Mouse (Mus musculus) layer of hippocampus, postnatal 36 days (tissue): Measurements from ENCODE around the gene Arl15. TPM values are rescaled to one million over a fixed set of nuclear protein-coding genes. Genes with fewer than 3 reads are reported as not detected.
A peak's percentile ranks its signal among the peaks of the same experiment; 100 is the strongest.

ENCODE experiments used
- DNase-seq, 2 experiments: peaks; one replicate each; pipeline ENCODE4 v3.0.0; 2022
- total RNA-seq, 2 experiments: library from RNA; stranded (reverse); gene quantifications; 2 replicates each; pipeline ENCODE4 v1.2.3; 2021

Arl15 gene
- total RNA-seq, 2 experiments from 2014 or later: 61.5 to 69.2 TPM

DNA sequence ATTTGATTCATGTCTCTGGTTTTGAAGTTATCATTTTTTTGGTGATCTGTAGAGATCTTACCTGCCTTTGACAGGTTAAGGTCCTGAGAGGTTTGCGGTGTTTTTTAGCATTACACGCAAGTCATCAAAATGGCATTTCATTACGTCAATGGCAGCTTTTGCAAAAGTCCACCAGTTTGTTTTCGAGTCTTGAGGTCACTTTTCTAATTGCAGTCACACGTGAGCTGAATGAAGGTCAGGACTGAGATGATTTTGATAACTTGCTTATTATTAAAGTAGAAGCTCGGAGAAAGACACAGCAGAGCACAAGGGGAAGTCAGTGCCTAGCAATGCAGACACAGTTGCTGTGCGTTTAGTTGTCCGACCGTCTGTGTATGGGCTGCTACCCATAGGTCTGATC lies 8.3 kb downstream of the Arl15 start:
- no peak for DNase-seq

DNA sequence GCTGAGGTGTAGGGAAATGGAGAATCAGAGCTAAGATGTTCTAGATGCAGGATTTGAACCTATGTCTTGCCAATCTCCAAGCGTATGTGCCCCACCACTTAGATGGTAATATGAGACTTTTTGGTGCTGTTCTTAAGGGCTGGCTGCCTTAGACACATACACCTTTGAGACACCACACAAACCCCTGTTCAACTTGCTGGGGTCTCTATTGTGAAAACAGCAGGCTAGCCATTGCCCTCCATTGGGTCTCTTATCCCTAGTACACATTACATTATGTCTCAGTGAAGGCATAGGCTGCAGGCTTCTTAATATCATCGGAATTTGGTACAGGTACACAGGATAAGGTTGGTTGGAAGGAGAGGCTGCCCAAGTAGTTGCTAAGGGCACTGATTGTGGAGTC lies 16.8 kb downstream of the Arl15 start:
- DNase-seq: no peak

DNA sequence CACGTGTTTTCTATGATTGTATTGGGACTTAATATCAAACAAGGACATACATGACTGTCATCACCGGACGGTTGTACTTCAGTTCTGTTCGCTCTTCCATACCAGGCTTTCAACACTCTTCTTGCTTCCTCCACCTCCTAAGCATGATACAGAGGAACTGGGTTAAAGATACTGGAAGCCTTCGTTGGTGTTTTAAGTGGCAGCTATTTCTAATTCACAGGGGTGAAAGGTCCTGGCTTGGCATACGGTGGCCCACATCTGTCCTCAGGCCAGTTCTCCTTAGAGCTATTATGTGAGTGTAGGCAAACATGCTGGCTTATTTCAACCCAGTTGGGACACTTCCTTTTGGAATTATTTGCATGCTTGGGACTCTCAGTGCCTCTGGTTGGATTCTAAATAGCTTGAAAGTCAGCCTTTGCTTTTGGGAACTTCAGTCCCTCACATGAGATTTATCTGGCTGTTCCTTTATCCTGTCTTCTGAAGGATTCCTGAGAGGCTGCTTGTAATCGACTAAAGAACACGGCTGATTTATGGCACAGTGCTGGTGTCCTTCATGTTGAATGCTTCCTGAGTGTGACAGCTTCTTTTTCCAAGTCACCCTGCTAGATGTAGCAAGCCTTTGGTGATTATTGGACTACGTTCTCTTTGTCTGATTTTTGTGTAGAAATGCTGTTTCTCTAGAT lies 17.7 kb downstream of the Arl15 start:
- DNase-seq: no peak

DNA sequence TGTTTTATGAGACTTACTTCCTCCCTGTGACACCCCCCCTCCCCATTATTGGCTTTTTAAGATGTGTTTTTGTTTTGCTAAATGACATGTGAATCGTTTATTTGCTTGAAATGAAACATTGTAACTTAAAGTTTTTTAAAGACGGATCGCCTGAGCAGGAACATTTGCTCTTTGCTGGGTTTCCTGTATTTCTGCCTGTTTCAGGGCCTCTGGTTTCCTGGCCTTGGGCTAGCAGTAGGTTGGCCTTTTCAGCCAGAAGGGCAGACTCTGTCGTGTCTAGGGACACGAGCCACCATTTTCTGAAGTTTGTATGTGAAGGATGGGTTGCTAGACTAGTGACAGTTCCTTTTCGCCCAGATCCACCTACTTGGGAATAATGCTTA lies 18.3 kb downstream of the Arl15 start:
- no peak for DNase-seq

DNA sequence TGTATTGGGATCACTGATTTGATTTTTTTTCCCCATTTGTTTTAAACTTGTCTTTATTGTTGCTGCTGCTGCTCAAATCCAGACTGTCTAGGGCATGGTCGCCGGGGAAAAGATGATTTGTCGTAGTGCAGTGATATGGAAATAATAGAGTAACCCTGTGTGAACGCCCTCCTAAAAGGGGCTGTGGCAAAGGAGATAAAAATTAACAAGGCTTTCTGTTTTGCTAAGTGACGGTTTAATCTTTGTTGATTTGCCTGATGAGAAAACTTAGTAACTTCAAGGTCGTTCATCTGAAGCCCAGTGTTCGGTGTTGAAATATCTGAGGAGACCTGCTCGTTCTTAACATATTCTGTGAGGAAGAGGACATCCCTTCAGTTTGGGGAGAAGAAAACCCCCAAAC lies 19.8 kb downstream of the Arl15 start:
- no peak for DNase-seq

DNA sequence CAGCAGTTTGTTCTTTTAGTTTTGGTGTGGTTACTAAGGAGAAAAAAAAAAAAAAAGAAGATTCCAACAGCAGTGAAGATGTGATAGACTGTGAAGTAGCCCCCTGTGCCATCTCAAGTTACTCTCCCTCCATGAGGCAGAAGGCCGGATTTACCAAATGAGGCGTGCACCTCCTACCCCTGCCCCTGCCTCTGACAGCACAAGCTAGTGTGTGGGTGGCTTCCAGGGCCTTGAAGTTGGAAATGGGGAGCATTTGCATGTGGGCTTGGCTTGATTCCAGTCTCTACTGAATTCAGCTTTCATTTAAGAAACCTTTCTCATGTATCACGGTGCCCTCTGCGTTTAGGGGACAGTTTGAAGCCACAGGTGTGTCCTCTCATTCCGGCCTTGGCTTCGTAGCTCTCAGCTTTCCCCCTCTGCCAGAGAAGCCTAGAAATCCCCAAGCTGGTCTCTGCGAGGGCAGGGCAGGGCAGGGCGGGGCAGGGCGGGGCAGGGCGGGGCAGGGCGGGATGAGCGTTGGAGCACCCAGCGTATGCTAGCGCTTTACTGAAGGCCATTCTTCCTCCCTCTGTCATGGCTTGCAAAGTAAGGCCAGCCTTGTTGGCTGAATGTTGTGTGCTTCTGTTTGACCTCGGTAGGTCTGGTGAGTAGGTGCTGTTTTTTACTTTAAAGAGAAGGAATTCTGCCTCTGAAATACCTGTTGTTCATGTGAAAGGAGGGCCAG lies 21.6 kb downstream of the Arl15 start:
- DNase-seq: peak in 1 of 2 experiments; percentile 42

DNA sequence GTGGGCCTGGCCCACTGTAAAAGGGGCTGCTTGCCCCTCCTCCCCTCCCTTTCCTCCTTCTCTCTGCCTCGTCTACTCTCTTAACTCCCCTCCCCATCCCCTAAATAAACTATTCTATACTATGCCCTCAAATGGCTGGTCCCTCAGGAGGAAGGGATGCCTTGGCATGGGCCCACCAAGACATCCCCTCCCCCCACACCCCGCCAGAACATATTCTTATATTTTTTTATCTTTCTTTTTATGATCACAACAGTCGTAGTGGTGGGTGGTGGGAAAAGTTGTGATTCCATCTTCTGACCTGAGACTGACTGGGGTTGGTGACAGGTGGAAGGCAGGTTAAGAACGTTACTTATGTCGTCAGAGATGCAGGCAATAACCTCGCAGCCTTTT lies 22.1 kb downstream of the Arl15 start:
- DNase-seq: no peak

DNA sequence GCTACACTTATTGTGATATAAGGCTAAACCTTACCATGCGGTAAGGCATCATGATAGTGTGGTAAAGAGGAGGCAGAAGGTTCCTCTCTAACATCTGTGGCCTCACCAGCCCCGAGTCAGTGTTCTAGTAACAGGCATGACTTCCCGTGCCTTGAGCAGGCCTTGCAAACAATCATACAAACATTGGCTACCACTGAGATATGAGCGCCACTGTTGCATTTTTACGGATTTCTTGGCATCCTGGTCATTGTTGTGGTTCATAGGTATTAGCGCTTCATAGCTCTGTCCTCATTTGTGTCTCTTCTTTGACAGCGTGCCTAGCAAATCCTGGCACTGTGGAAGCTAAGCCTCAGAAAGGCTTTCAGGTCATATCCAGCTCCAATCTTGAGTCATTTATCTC lies 24.7 kb downstream of the Arl15 start:
- no peak for DNase-seq

DNA sequence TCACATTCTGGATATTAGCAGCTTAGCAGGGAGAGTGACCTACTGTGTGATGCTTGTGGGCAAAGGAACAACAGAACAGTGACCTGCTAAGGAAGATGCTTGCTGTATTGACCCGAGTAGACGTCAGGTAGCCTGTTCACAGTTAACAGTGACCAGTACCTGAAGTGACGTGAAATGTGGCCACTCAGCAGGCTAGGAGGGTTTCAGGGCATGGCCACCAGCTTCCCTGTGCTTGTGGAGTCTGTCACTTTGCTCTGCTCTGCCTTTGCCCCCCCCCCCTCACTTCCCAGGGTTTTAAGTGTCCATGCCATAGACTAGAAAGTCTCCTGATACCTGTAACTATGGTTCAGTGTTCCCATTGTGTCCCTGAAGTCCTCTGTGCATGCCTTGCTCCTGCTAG lies 25.9 kb downstream of the Arl15 start:
- DNase-seq: no peak

DNA sequence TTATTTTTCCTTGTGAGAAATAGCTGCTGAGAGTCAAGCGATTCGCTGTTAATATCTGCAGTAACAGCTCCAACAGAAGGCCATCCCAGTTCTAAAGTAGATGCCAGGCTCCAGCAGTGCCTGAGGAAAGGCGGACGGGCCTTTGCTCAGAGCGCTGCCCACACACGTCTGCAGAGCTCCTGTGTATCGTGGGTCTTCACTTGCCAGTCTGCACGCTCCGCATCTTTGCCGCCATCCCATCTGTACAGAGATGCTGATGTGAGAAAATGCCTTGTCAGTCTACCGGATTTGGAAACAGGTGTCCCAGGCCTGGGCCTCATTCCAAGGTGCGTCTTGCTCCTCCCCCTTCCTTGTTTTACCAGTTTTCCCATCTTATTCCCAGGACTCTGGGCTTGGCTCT lies 27.6 kb downstream of the Arl15 start:
- DNase-seq: peak; percentile 37 to 62

DNA sequence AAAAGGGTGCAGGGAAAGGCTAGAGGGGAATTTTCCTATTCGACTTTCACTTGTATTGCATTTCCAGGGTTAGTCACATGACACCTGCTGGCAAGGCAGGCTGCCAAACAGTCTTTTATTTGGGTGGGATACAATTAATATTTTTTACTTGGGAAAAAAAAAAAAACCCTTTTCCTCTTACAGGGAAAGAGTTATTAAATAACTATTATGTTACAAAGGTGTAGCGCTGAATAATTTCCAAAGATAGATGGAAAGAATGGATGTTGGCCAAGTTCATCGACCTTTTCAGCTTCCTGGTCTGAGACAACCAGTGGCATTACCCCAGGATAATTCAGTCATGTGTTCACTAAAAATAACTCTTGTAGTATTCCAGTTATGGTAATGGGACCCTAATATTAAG lies 29.7 kb downstream of the Arl15 start:
- DNase-seq: no peak

DNA sequence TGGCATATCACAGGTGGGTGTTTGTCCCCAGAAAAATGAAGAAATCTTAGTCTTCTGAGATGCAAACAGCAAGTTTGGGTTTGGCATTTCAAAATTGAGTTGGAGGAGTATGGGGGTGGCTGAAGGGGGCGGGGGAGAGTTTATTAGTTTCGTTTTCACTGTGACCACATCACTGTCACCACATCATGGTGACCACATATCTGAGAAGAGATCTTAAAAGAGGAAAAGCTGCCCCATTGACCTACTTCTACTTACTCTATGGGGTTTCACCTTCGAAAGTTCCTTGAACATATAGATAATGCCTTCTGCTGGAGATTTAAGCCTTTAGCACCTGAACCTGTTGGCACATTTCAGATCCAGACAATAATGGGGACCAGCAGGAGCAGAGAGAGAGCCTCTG lies 34.3 kb downstream of the Arl15 start:
- DNase-seq: no peak

DNA sequence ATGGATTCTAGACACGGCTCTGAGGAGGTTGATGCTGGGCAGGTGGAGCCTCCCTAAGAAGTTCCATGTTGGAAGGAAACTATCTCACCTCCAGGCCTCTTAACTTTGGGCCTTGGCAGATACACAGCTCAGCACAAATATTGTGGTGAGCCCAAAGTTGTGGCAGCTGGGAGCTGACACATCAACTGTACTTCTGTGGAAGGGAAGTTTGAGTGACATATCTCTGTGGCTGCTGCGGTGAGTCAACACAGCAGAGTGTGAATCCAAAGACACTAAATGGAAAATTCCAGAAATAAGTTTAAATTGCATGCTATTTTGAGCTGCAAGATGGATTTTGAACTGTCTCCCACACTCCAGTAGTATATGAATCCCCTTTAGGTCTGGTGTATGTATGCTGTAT lies 34.8 kb downstream of the Arl15 start:
- DNase-seq: no peak

DNA sequence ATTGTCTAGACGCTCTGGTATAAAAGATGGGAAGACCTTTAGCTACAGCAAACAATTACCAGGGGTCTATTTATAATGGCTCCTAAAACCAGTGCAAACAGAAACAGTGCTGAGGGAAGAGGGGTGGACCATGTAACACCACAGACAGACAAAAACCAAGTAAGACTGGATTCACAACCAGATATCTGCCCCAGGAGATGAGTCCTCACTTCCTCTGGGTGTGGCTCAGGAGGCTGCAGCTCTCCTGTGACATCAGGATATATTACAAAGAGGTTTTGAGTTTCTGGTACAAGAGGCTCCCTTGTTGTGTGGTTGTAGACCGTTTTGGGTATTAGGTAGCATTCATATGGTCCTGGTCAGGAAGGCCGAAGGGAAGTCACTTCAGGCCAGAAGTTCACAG lies 36.5 kb downstream of the Arl15 start:
- DNase-seq: no peak

DNA sequence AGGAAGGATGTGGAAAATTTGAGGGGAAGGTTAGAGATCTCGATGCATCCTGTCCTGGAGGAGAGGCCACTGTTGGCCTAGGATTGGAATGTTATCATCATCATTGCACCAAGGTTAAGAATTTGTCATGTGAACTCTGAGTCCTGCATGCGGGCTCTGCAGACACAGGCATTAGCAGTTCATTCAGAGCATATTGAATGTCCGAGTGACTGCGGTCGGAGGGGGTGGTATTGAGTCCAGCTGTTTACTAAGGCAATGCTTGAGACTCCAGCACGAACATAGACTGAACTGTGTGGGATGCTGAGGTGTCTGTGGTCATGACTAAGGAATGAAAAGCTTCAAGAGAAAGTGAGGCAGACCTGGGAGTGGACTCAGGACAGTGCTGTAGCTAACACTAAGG lies 38.6 kb downstream of the Arl15 start:
- no peak for DNase-seq

DNA sequence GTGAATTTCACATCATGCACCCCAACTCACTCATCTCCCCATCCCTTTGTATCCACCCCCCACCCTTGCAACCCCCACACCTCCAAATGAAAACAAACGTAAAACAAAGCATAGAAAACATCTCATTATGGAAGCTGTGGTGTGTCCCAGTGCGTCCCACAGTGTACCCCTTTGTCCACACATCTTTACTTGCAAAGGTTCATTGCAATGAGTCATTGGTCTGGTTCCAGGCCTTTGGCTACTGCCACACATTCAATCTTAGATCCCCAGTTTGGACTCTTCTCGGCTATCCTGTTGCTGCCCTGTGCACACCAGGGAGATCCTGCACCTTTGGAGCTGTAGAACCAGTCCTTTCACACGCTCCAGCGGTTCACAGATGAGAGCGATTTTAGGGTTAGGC lies 41.6 kb downstream of the Arl15 start:
- DNase-seq: no peak

DNA sequence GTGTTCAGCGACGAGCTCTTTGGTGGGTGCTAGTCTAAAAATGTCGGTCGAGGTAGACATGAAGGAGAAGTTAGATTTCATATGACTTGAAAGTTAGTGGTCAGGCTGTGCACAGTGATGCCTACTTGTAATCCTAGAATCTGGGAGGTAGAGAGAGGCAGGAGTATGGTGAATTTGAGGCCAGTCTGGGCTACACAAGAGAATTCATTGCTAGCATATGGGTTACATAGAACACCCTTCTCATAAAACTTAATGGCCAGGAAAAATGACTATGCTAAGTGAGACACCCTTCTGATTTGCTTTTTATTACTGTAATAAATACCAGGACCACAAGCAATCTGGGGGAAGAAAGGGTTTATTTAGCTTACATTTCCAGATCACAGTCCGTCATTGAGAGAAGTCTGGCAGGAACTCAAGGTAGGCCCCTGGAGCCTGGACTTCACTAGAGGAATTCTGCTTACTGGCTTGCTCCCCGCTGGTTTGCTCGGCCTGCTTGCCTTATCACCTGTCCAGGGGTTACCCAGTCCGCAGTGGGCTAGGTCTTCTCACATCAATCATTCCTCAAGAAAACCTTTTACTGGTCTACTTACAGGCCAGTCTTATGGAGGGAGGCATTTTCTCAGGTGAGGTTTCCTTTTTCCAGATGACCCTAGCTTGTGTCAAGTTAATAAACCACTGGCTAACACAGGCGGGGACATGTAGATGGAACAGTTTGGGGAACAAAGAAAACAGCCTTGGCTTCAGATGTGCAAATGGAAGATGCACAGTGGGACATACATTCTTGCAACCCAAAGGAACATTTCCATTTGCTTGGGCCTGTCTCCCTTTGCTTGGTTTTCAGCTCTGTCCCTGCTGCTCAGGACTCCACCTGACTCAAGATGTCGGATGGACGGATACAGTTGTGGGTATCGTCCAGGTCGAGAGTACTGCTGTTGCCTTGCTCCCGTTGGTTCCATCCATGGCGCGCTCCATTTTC lies 44.6 kb downstream of the Arl15 start:
- no peak for DNase-seq

DNA sequence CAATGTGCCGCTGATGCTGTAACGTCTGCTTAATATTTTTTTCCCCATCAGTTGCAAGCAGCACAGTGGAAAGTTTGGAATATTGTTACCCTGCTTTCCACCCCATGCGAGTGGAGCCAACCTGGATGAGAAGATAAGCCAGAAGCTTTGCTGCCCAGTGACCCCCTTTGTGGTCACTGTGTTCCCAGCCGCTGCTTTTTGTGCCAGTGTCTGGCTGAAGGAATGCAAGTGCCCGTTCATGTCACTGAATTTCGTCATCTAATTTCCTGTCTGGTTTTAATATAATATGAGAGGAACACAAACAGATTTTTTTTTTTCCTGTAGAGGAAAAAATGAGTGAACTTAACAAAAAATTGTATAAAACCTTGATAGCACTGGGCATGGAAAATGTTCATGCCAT lies 46.1 kb downstream of the Arl15 start:
- DNase-seq: no peak

DNA sequence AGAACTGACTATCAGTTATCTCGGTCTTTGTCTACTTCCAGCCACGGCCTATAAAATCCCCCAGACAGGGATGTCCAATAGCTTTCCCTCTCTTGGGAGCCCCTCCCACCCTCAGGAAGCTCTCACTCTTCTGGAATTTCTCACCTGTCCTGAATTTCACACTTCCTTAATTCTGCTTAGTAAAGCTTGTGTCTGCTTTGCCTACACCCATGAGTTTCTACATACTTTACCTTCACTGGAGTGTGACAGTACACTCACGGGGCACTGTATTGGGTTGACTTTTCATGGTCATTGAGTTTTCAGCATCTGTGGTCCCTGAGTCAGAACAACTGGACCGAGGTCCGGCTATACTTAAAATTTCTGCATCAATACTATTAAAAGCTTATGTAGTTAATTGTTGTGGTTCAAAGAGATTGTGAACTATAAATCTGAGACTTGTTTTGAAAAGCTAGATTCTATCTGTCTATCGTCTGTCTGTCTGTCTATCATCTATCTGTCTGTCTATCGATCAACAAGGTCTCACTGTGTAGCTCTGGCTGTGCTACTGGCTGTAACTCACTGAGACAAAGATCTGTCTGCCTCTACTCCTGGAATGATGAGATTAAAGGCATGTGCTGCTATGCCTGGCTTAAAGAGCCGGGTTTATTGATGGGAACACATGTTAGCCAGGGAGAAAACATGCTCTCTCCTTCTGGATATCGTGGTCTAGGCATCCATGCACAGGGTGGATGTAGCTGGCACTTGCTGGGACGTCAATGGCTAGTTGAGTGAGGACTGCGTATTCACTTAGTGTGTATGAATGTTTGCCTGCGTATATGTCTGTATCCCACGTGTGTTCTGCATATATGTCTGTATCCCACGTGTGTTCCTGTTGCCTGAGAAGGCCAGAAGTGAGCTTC lies 48.4 kb downstream of the Arl15 start:
- DNase-seq: no peak

DNA sequence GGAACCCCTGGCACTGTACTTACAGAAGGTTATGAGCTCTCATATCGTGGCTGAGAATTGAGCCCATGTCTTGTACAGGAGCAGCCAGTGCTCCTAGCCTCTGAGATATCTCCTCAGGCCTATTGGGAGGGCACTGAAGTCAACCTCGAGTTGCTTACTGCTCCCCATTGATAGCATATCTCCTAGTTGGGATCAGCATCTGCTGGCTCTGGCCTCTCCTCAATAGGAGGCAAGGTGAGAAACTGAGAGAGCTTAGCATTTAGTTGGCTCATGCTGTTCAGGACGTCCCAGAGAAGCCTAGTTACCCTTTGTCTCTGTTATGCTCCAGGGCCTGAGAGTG lies 49.0 kb downstream of the Arl15 start:
- DNase-seq: no peak

DNA sequence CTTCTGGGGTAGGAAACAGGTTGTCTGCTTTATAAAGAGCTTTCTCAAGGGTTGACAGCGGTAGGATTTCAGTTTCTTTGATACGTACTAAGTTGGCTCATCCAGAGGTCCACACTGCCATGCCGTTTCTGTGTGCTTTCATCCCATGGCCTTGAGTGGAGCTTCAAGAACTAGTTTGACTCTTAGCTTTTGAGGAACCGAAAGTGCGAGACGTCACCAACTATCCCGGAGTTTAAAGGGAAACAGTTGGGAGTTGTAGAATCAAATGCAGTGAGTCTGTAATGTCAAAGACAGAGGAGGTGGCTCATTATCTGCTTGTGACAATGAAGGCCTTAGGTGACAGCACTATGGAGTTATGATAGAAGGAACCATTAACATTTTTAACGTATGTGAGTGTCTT lies 49.6 kb downstream of the Arl15 start:
- no peak for DNase-seq

DNA sequence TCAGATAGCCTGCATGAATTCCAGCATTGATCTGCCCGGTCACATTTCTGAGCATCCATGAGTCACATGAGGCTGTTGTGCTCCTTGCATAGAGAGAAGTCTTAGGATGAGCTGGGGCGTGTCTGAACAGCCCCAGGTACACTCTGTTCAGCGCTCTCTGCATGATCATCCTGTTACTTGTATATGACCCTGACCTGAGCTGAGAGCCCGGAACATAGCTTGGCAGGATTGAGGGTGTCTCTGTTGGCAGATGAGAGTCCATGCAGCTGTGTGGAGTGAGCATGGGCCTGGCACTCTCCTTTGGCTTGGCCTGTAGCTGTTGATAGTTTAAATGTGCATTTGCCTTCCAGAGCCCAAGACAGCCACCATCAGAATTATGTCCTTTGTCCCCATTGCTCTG lies 50.4 kb downstream of the Arl15 start:
- DNase-seq: no peak
